Mouse (Mus musculus): Measurements from ENCODE around the gene B230307C23Rik. TPM values are rescaled to one million over a fixed set of nuclear protein-coding genes. Genes with fewer than 3 reads are reported as not detected.

The B230307C23Rik gene
- polyA plus RNA-seq (2017; shearing (Covaris generic)), result 42.9 TPM

DNA sequence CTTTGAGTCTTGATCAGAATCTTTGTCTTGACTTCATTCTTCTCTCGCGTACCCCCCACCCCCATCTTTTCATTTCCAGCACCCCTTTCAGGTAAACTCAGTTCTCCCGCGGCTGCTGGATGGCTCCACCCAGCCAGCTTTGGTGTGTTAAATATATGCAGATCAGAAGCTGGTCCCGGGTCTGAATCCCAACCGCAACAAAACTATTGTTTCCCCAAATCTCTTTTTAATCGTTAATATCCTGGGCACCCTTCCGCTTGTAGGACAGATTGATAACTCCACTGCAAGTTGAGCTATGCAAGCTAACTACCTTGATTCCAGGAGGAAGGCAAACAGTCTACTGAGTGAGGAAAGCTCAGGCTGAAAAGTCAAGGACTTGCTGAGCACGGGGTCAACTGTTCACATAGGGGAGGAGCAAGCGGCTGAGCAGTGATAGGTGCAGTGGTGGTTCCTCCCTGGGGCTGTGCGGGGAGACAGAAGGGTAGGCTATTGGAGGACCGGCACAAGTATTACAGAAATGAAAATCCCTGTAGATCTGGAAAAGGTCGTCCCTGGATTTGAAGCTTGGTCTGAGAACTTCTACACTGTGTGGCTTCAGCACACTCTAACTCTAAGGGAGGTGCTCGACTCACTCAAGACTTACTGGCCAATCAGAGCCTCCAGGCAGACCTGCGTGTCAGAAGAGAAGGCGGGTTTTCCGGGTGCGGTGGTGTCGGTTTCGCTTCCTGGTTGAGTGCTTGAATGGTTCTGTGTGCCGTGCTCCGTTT lies at the start of gene B230307C23Rik:
Gene B230307C23Rik, plus strand, starts transcription at position 700 of the 767 bp plus-strand sequence.

DNA sequence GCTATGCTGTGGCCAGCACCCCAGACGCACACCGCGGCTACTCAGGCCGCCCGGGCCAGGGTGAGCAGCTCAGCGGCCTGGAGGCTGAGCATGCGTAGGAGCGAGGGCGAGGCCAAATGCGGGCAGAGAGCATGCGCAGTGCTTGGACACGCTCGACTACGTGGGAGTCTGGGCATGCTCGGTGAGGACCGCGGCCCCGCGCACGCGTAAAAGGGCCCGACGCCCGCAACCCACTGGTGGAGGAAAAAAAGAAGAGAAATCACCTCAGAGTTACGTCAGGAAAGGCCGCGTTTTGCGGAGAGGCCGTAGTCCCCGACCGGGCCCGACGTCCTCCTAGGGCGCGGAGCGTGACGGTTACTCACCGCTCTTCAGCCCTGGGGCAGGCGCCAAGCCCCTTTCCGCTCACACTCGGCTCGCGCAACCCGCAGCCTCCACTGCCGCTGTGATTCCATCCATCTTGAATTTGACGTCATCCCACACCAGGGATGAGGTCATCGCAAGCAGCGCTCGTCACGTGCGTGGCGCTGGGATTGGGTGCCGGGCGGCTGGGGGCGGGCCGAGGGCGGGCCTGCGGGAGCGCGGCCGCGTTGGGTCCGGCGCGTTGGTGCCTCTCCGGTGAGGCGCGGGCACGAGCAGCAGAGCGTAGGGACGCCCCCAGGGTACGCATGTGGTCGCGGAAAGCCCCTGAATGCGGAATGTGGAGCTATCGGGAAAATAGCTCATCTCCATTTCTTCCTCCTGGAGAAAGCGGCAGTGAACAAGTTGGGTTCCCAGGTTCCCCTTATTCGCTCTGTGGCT lies 34.8 kb upstream of the B230307C23Rik start, which contains the start of the genes C2cd2 and Zbtb21:
Gene C2cd2, minus strand, starts transcription at position 448 of the 798 bp plus-strand sequence.
Gene Zbtb21, minus strand, starts transcription at position 472 of the 798 bp plus-strand sequence.

Other genes with a start within 250 kb of the B230307C23Rik start
- 0.48 TPM for gene Ripk4, start 233.5 kb upstream of the B230307C23Rik start, polyA plus RNA-seq (2017; shearing (Covaris generic))
- gene Prdm15, start 145.5 kb upstream of the B230307C23Rik start, polyA plus RNA-seq (2017; shearing (Covaris generic)), result 29.6 TPM
- gene C2cd2, start 34.7 kb upstream of the B230307C23Rik start, polyA plus RNA-seq (2017; shearing (Covaris generic)), result 4.9 TPM
- gene Zbtb21, start 34.7 kb upstream of the B230307C23Rik start, polyA plus RNA-seq (2017; shearing (Covaris generic)), result 18.6 TPM
- 23.6 TPM for gene A630089N07Rik, start 85.1 kb downstream of the B230307C23Rik start, polyA plus RNA-seq (2017; shearing (Covaris generic))

Measured in activated CD4-positive, CD25-positive, alpha-beta regulatory T cell, adult 9 weeks (primary cell).